Mouse (Mus musculus) C2C12 (cell line): ENCODE results near the gene Cog8.

ENCODE experiments used
- CEBPB ChIP-seq: IDR thresholded peaks from one replicate; pipeline ENCODE4 v1.6.1; 2011; ENCODE audit warnings: low read depth, mild to moderate bottlenecking, control low read depth, moderate library complexity
- CTCF ChIP-seq: IDR thresholded peaks from one replicate; pipeline ENCODE4 v1.5.1; 2011; ENCODE audit not compliant: control insufficient read depth, insufficient read depth, insufficient read length
- FOSL1 ChIP-seq: IDR thresholded peaks from one replicate; pipeline ENCODE4 v1.8.0; 2011; ENCODE audit warnings: mild to moderate bottlenecking, low read length; ENCODE audit not compliant: poor library complexity, insufficient read depth, severe bottlenecking
- MAX ChIP-seq: IDR thresholded peaks from one replicate; pipeline ENCODE4 v1.6.1; 2011; ENCODE audit warnings: mild to moderate bottlenecking, control low read depth
- MYOD1 ChIP-seq: IDR thresholded peaks from one replicate; pipeline ENCODE4 v1.6.1; 2011; ENCODE audit warnings: low read depth; ENCODE audit not compliant: control insufficient read depth, insufficient read length
- MYOG ChIP-seq: IDR thresholded peaks from one replicate; pipeline ENCODE4 v1.6.1; 2011; ENCODE audit not compliant: control insufficient read depth, insufficient read length; ENCODE audit errors: extremely low read depth
- USF1 ChIP-seq: IDR thresholded peaks from one replicate; pipeline ENCODE4 v1.6.1; 2011; ENCODE audit warnings: low read depth, mild to moderate bottlenecking, control low read depth, moderate library complexity

DNA sequence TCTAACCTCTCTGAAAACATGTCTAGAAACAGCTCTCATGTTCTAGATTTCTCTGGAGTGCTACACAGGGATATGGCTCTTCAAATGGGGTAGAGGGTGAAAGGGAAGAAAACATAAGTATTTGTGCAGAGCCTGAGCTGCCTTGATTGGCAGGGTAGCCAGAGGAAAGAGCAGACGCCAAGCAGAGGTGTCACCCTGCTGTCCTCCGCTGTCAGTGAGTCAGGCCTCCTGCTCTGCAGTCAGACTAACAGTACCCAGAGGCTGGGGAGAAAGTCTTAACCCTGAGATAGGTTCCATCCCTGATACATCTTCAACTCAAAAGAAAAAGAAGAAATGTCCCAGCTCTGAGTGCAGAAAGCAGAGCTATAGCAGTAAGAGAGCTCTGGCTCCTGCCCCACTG lies 43.8 kb downstream of the Cog8 start:
- no peak for TF ChIP-seq CTCF
- TF ChIP-seq CEBPB = no peak
- no peak for TF ChIP-seq MYOG
- no peak for TF ChIP-seq USF1
- no peak for TF ChIP-seq MAX
- TF ChIP-seq MYOD1 = no peak
- TF ChIP-seq FOSL1 = no peak
